Mouse (Mus musculus) forebrain, embryonic 16.5 days (tissue): ENCODE results near the gene Slc44a5. TPM values are rescaled to one million over a fixed set of nuclear protein-coding genes. Genes with fewer than 3 reads are reported as not detected.

Source experiments
- ATAC-seq: fragments of 200-750 bp; cut with Nextera tagmentation; 2 replicates; pipeline ENCODE4 v1.8.0; 2017; ENCODE audit warnings: mild to moderate bottlenecking, moderate library complexity
- H3K27ac ChIP-seq: fragments of 300-500 bp; sonication (generic); 2 replicates; pipeline ENCODE4 v1.5.1; 2014; ENCODE audit warnings: low read length, control low read depth
- H3K27me3 ChIP-seq: fragments of 300-500 bp; sonication (generic); replicated peaks from 2 replicates; pipeline ENCODE4 v1.6.1; 2014; ENCODE audit warnings: low read length; ENCODE audit not compliant: control insufficient read depth, insufficient read depth
- H3K36me3 ChIP-seq: fragments of 300-500 bp; sonication (generic); 2 replicates; pipeline ENCODE4 v1.6.1; 2014; ENCODE audit not compliant: control insufficient read depth, insufficient read depth
- H3K4me1 ChIP-seq: fragments of 300-500 bp; sonication (generic); replicated peaks from 2 replicates; pipeline ENCODE4 v1.6.1; 2014; ENCODE audit warnings: low read length; ENCODE audit not compliant: control insufficient read depth, insufficient read depth
- H3K4me2 ChIP-seq: fragments of 300-500 bp; sonication (generic); 2 replicates; pipeline ENCODE4 v1.6.1; 2014; ENCODE audit warnings: mild to moderate bottlenecking, low read length, control low read depth
- H3K4me3 ChIP-seq: fragments of 300-500 bp; sonication (generic); replicated peaks from 2 replicates; pipeline ENCODE4 v1.5.1; 2014; ENCODE audit warnings: mild to moderate bottlenecking, low read length, control low read depth
- H3K9ac ChIP-seq: fragments of 300-500 bp; sonication (generic); replicated peaks from 2 replicates; pipeline ENCODE4 v1.6.1; 2014; ENCODE audit warnings: low read depth, low read length, control low read depth
- H3K9me3 ChIP-seq: fragments of 300-500 bp; sonication (generic); 2 replicates; pipeline ENCODE4 v1.6.1; 2016; ENCODE audit warnings: low read length; ENCODE audit not compliant: control insufficient read depth
- WGBS: fragments of 180-500 bp; shearing (Covaris S2); extraction: QIAGEN DNeasy Blood & Tissue Kit; methylation state at CpG from one replicate; pipeline ENCODE4 v1.1.7; 2014; 5-methylcytosine and 5-hydroxymethylcytosine counted together
- polyA plus RNA-seq: library from polyadenylated mRNA; unstranded; fragments of >200 nt; fragmentation: Nextera tagmentation; extraction: Ambion mirVana; gene quantifications from 2 replicates; pipeline ENCODE4 v1.2.1, GENCODE M21; 2015

Slc44a5 gene
- polyA plus RNA-seq, 1 experiment from 2014 or later, result 9.1 TPM

GRCm38 (mm10) chr3:154305163-154305884 lies 332.1 kb downstream of the Slc44a5 start:
- ATAC-seq, result no peak
- 73% methylated on average over 16 of the region's 16 CpGs for WGBS
- no peaks in the 10 kb centered on the region for H3K9me3 ChIP-seq
- H3K4me2 ChIP-seq, result no peak overlapping the region
- no peak overlapping the region for H3K9ac ChIP-seq
- H3K4me1 ChIP-seq, result no peaks in the 10 kb centered on the region
- no peaks in the 10 kb centered on the region for H3K27me3 ChIP-seq
- H3K27ac ChIP-seq, result no peak overlapping the region
- no peaks in the 10 kb centered on the region for H3K36me3 ChIP-seq
- H3K4me3 ChIP-seq, result no peak overlapping the region

- Histone ChIP-seq H3K27ac (no peak overlapping the region), H3K4me2 (no peak overlapping the region), H3K4me3 (no peak overlapping the region), H3K9ac (no peak overlapping the region), H3K36me3 (no peaks in the 10 kb centered on the region), H3K27me3 (peaks cover 5% of the 10 kb centered on the region; the same call in 1 of the 2 replicates), H3K9me3 (no peaks in the 10 kb centered on the region), H3K4me1 (no peaks in the 10 kb centered on the region)
- ATAC-seq, result 0 out of 2 replicates have a peak, but pooled peaks have one; percentile 36
- 16% methylated on average over 5 of the region's 5 CpGs for WGBS
These were observed 344.5 kb downstream of the Slc44a5 start for GRCm38 (mm10) chr3:154317651-154318248.

Other genes starting within 250 kb of the Slc44a5 start
- gene St6galnac3, start 248.3 kb upstream of the Slc44a5 start, polyA plus RNA-seq, result 23.5 and 23.7 TPM in 2 replicates
- gene Asb17, start 129.2 kb upstream of the Slc44a5 start, polyA plus RNA-seq, result not detected in 2 replicates
- gene Msh4, start 67.3 kb upstream of the Slc44a5 start, polyA plus RNA-seq, result 0.14 and 0.24 TPM in 2 replicates
- 49.3 and 50.6 TPM in 2 replicates for gene Rabggtb, start 60.4 kb upstream of the Slc44a5 start, polyA plus RNA-seq
- 37.6 and 41.8 TPM in 2 replicates for gene Acadm, start 28.8 kb upstream of the Slc44a5 start, polyA plus RNA-seq